Mouse (Mus musculus): ENCODE data around the gene 0610040J01Rik.
"Not testable (repeated sequence)": the region's sequence is repeated elsewhere in the genome, so short reads cannot be mapped to it uniquely, and the experiment has no call there.

The 0610040J01Rik gene

GRCm38 (mm10) chr5:63831054-63831453, 18.9 kb downstream of the 0610040J01Rik start:
- DNase-seq, result no peak

DNA sequence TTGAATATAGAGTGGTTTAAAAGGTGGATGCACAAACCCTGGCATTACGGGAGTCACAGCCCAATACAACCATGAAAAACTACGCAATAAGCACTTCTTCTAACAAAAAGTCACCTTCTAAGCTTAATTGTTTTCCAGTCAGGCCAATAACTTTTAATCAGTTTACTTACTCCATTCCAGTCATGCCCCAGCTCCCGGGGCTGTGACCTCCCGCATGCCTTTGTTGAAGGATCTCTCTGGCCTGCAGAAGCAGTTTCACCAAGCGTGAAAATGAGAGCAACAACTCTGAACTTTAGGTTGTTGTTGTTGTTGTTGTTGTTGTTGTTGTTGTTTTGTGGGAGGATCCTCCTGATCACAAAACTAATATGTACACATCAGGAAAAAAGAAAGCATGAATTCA, 21.8 kb downstream of the 0610040J01Rik start:
- no peak for DNase-seq

DNA sequence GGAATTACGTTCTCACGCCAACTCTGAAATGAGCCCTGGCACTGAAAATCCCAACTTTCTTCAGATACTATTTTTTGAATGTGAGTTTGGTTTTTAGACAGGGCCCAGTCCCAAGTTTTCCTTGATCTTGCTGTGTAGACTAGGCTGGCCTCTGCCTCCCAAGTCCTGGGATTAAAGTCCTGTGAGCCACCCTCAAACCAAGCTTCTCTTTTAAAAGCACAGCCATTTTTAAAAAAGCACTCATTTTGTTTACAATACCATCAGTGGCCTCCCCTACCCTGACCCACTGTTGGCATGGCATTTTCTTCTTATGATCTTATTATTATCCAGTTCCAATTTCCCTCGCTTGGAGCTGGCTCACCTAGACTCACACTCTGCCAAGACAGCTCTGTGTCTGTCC, 22.3 kb downstream of the 0610040J01Rik start:
- DNase-seq, result no peak

GRCm38 (mm10) chr5:63837115-63837514, 25.0 kb downstream of the 0610040J01Rik start:
- no peak for DNase-seq

- DNase-seq, result no peak
These were observed 25.7 kb downstream of the 0610040J01Rik start for GRCm38 (mm10) chr5:63837851-63838250.

GRCm38 (mm10) chr5:63839801-63840416, 27.7 kb downstream of the 0610040J01Rik start:
- DNase-seq, result no peak

- no peak for DNase-seq
These were observed 34.9 kb downstream of the 0610040J01Rik start for GRCm38 (mm10) chr5:63847080-63847479.

GRCm38 (mm10) chr5:63847541-63848226, 35.5 kb downstream of the 0610040J01Rik start:
- DNase-seq, result no peak

- DNase-seq, result no peak
These were observed 46.7 kb downstream of the 0610040J01Rik start for GRCm38 (mm10) chr5:63858901-63859300.

DNA sequence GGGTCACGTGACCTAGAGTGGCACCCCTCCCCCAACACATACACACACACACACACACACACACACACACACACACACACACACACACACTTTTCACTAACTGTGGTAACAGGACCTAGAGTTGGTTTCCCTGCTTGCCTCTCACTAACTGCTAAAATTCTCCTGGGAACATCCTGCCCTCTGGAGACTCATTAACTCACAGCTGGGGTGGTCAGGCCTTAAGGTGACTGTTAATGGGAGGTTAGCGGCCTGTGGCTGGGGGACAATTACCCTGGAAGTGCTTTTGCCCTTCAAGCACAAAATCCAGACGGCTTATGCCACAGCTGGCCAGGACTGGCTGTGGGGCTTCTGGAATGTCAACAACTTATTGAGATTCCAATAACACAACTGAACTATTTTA, 55.3 kb downstream of the 0610040J01Rik start:
- no peak for DNase-seq

- peak; percentile 20 for DNase-seq
These were observed 60.2 kb downstream of the 0610040J01Rik start for GRCm38 (mm10) chr5:63872176-63872932.

DNA sequence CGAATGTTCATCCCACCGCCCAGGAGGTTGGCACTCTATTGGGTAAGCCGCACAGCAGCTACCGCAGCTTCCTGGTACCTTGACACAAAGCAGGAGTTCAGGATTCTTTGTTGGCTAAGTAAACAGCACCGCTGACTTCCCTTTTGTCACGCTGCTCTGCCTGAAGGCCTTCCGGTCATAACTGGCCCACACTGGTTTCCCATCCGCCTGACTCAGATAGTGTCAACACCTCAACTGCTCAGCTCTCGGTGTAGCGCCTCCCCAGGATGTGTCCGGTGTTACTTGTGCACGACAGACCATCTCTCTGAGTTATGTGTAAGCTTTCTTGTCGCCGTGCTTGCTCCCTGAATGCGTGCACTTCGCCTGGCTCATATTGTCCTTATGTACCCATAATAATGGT, 62.7 kb downstream of the 0610040J01Rik start:
- DNase-seq, result no peak

GRCm38 (mm10) chr5:63876081-63876480, 63.9 kb downstream of the 0610040J01Rik start:
- DNase-seq, result no peak

DNA sequence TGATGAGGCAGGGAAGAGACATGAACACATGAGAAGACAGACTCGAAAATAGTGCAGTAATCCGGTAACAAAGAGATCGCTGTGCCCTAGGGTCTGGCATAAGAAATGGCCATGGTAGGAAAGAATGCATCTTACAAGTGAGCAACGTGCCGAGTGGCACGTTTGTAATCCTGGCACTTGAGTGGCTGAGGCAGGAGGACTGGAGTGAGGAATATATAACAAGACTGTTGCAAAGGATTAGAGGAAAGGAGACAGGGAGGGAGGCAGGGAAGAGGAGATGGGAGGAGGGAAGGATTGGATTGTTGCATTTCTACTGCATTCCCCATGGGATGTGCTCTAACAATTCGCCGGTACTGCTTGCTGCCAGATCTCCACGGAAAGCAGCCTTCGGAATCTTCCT, 66.9 kb downstream of the 0610040J01Rik start:
- DNase-seq, result no peak

GRCm38 (mm10) chr5:63886292-63886691, 74.1 kb downstream of the 0610040J01Rik start:
- no peak for DNase-seq

- DNase-seq, result peak; percentile 44
These were observed 74.5 kb downstream of the 0610040J01Rik start for GRCm38 (mm10) chr5:63886709-63887108.

DNA sequence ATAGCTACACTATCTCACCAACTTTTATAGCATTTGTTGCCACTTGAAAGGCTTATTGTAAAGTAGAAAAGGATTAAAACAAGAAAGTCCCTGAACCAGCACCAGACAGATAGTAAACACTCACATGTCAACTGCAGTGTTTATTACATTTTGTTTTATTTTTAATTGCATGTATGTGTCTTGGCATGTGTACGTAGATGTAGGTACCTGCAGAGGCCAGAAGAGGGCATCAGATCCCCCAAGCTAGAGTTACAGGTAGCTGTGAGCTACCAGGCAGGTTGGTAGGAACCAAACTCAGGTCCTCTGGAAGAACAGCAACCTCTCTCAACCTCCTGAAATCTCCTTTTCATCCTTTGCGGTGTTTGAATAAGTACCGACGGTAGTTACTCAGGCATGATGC, 74.9 kb downstream of the 0610040J01Rik start:
- no peak for DNase-seq

DNA sequence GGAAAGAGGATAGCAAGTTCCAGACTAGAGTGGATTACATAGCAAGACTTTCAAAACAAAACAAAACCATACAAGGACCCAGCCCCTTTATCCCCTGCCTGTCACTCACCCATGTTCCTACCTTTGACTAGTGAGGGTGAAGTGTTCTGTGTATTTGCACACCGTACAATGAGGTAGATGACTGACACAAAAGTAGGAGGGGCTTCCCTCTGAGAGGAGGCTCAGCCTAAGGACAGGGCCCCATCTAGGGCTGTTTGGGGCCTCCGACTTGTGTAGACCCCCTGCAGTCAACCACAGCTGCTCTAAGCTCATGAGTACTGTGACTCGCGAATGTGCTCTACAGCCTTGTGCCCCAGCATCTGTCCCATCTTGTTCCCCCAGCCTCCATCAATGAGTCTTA, 79.1 kb downstream of the 0610040J01Rik start:
- DNase-seq, result no peak

DNA sequence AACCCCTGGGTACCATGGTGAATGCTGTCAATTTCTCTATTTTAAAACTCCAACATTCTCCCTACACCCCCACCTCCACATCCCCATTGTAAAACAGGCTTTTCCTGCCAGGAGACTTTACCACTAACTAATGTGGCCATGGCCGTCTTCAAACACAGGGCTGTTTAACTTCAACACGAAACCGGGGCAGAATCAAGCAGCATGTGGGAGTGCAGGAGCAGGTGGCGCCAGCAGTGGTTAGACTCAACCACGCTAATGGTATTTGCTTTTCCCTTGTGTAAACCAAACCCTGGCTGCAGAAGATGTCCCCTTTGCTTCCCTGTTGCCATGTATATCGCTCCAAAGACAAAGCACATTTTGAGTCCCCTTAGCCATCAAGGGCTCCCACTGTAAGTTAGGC, 79.7 kb downstream of the 0610040J01Rik start:
- DNase-seq, result no peak

GRCm38 (mm10) chr5:63897001-63897819, 85.0 kb downstream of the 0610040J01Rik start:
- not testable (repeated sequence) for DNase-seq

- DNase-seq, result no peak
These were observed 85.6 kb downstream of the 0610040J01Rik start for GRCm38 (mm10) chr5:63897820-63898110.

DNA sequence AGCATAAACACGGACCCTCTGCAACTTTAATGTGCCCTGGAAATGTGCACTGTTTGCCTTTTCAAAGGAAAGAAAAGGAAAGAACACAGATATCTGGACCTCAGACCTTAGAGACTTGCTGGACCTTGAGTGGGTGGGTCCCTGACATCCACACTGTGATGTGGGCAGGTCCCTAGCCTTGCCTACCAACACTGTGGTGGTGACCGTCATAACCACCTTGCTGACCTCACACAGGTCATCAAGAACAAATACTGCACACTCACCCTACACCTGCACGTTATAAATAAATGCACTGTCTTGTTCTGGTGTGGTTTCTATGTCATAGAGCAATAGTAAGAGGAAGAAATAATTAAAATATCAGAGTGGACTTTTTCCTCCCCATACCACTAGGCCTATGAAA, 91.2 kb downstream of the 0610040J01Rik start:
- no peak for DNase-seq
